Mouse (Mus musculus): ENCODE results near the gene Pmepa1. TPM values are rescaled to one million over a fixed set of nuclear protein-coding genes. Genes with fewer than 3 reads are reported as not detected.

Gene Pmepa1
- total RNA-seq, 2 experiments from 2014 or later, result 20.4 to 24.0 TPM

- Histone ChIP-seq H3K27ac (no peak overlapping the region), H3K4me3 (no peak overlapping the region)
- DNase-seq (ENCODE audit: low spot score in 2 of 2), result no peak
- no peak for TF ChIP-seq CTCF (conservative IDR thresholded peaks at IDR 0.05)
These were observed 51.5 kb downstream of the Pmepa1 start for GRCm38 (mm10) chr2:173224832-173225231.

GRCm38 (mm10) chr2:173224097-173224496 is 52.2 kb downstream of the Pmepa1 start:
- TF ChIP-seq CTCF (conservative IDR thresholded peaks at IDR 0.05), result no peak
- DNase-seq (ENCODE audit: low spot score in 2 of 2), result no peak
- no peak overlapping the region for H3K4me3 ChIP-seq
- H3K27ac ChIP-seq, result no peak overlapping the region

GRCm38 (mm10) chr2:173223496-173223895 is 52.8 kb downstream of the Pmepa1 start:
- H3K4me3 ChIP-seq, result no peak overlapping the region
- no peak overlapping the region for H3K27ac ChIP-seq
- no peak for DNase-seq (ENCODE audit: low spot score in 2 of 2)
- no peak for TF ChIP-seq CTCF (conservative IDR thresholded peaks at IDR 0.05)

- Histone ChIP-seq H3K4me3 (no peak overlapping the region), H3K27ac (no peak overlapping the region)
- TF ChIP-seq CTCF (conservative IDR thresholded peaks at IDR 0.05), result no peak
- DNase-seq (ENCODE audit: low spot score in 2 of 2), result no peak
These were observed 55.6 kb downstream of the Pmepa1 start for GRCm38 (mm10) chr2:173220754-173221153.

GRCm38 (mm10) chr2:173219256-173219954 is 56.9 kb downstream of the Pmepa1 start:
- no peak overlapping the region for H3K27ac ChIP-seq
- no peak for DNase-seq (ENCODE audit: low spot score in 2 of 2)
- peak; percentile 79 for TF ChIP-seq CTCF (conservative IDR thresholded peaks at IDR 0.05)
- H3K4me3 ChIP-seq, result no peak overlapping the region

GRCm38 (mm10) chr2:173218416-173219141 is 57.8 kb downstream of the Pmepa1 start, which contains the start of gene Zbp1:
Zbp1 (minus strand) TSS chr2:173218923.
- no peak within 1 kb of the TSS for H3K27ac ChIP-seq
- TF ChIP-seq CTCF (conservative IDR thresholded peaks at IDR 0.05), result no peak
- DNase-seq (ENCODE audit: low spot score in 2 of 2), result no peak
- no peak within 1 kb of the TSS for H3K4me3 ChIP-seq

GRCm38 (mm10) chr2:173217763-173218258 is 58.5 kb downstream of the Pmepa1 start:
- no peak for TF ChIP-seq CTCF (conservative IDR thresholded peaks at IDR 0.05)
- no peak for DNase-seq (ENCODE audit: low spot score in 2 of 2)
- H3K27ac ChIP-seq, result no peak overlapping the region

GRCm38 (mm10) chr2:173217246-173217645 is 59.1 kb downstream of the Pmepa1 start:
- DNase-seq (ENCODE audit: low spot score in 2 of 2), result no peak
- TF ChIP-seq CTCF (conservative IDR thresholded peaks at IDR 0.05), result no peak
- no peak overlapping the region for H3K4me3 ChIP-seq
- H3K27ac ChIP-seq, result no peak overlapping the region

More at GRCm38 (mm10) chr2:173217763-173218258, 58.5 kb downstream of the Pmepa1 start:
- H3K4me3 ChIP-seq, result no peak overlapping the region

- Histone ChIP-seq H3K4me3 (no peak overlapping the region), H3K27ac (no peak overlapping the region)
- DNase-seq (ENCODE audit: low spot score in 2 of 2), result no peak
- no peak for TF ChIP-seq CTCF (conservative IDR thresholded peaks at IDR 0.05)
These were observed 59.5 kb downstream of the Pmepa1 start for GRCm38 (mm10) chr2:173216840-173217239.

- H3K27ac ChIP-seq, result no peak overlapping the region
- no peak for DNase-seq (ENCODE audit: low spot score in 2 of 2)
- no peak overlapping the region for H3K4me3 ChIP-seq
- TF ChIP-seq CTCF (conservative IDR thresholded peaks at IDR 0.05), result no peak
These were observed 64.1 kb downstream of the Pmepa1 start for GRCm38 (mm10) chr2:173212227-173212626.

- H3K4me3 ChIP-seq, result no peak overlapping the region
- no peak overlapping the region for H3K27ac ChIP-seq
- TF ChIP-seq CTCF (conservative IDR thresholded peaks at IDR 0.05), result no peak
- DNase-seq (ENCODE audit: low spot score in 2 of 2), result no peak
These were observed 67.1 kb downstream of the Pmepa1 start for GRCm38 (mm10) chr2:173209091-173209815.

GRCm38 (mm10) chr2:173207051-173207450 is 69.3 kb downstream of the Pmepa1 start:
- no peak for DNase-seq (ENCODE audit: low spot score in 2 of 2)
- H3K4me3 ChIP-seq, result no peak overlapping the region

GRCm38 (mm10) chr2:173205563-173206099 is 70.7 kb downstream of the Pmepa1 start:
- no peak for TF ChIP-seq CTCF (conservative IDR thresholded peaks at IDR 0.05)
- DNase-seq (ENCODE audit: low spot score in 2 of 2), result no peak
- Histone ChIP-seq H3K4me3 (no peak overlapping the region), H3K27ac (no peak overlapping the region)

More at GRCm38 (mm10) chr2:173207051-173207450, 69.3 kb downstream of the Pmepa1 start:
- TF ChIP-seq CTCF (conservative IDR thresholded peaks at IDR 0.05), result no peak
- H3K27ac ChIP-seq, result no peak overlapping the region
